Mouse (Mus musculus) CH12.LX (cell line): ENCODE data around the gene Mief2. TPM values are rescaled to one million over a fixed set of nuclear protein-coding genes. Genes with fewer than 3 reads are reported as not detected.

ENCODE experiments used
- DNase-seq: peaks from one replicate; pipeline ENCODE4 v3.0.0-alpha.2; 2013; ENCODE audit errors: extremely low read depth
- H3K27ac ChIP-seq: 2 replicates; pipeline ENCODE4 v1.5.1; 2012; ENCODE audit warnings: low read depth, mild to moderate bottlenecking, control low read depth, moderate library complexity; ENCODE audit not compliant: insufficient read depth
- H3K27me3 ChIP-seq: replicated peaks from 2 replicates; pipeline ENCODE3; 2012; ENCODE audit warnings: inconsistent platforms
- H3K36me3 ChIP-seq, 2 experiments: replicated peaks in 1 of 2; 2 replicates each; pipeline versions ENCODE3 to v1.6.1; 2012; ENCODE audit warnings: inconsistent platforms in 1 of 2, low read length in 1 of 2, mild to moderate bottlenecking in 1 of 2, mixed read lengths in 1 of 2, moderate library complexity in 1 of 2; ENCODE audit not compliant: control insufficient read depth in 1 of 2, insufficient read depth in 1 of 2
- H3K4me1 ChIP-seq, 2 experiments: 2 replicates each; pipeline ENCODE4 v1.6.1; 2012; ENCODE audit warnings: inconsistent platforms in 1 of 2, moderate library complexity in 1 of 2; ENCODE audit not compliant: insufficient read depth in 2 of 2, control insufficient read depth in 1 of 2
- H3K4me2 ChIP-seq: 2 replicates; pipeline ENCODE4 v1.6.1; 2012; ENCODE audit warnings: low read depth, mild to moderate bottlenecking, control low read depth; ENCODE audit not compliant: poor library complexity, insufficient read depth, severe bottlenecking
- H3K4me3 ChIP-seq, 3 experiments: fragments of 150-350 bp in 1 of 3; sonication (generic) in 1 of 3; replicated peaks in 1 of 3; 2 replicates each; pipeline versions ENCODE3 to v1.5.1; 2011 to 2012; ENCODE audit warnings: low read depth in 2 of 3, low read length in 2 of 3, mild to moderate bottlenecking in 2 of 3, moderate library complexity in 2 of 3, control low read depth in 1 of 3, improper control_type of control experiment in 1 of 3, inconsistent platforms in 1 of 3, mixed read lengths in 1 of 3; ENCODE audit not compliant: poor library complexity in 1 of 3
- H3K79me2 ChIP-seq: replicated peaks from 2 replicates; pipeline ENCODE4 v1.6.1; 2012; ENCODE audit warnings: mild to moderate bottlenecking, moderate library complexity; ENCODE audit not compliant: control insufficient read depth, poor library complexity, insufficient read depth, severe bottlenecking; ENCODE audit errors: extremely low read depth
- H3K9ac ChIP-seq: 2 replicates; pipeline ENCODE4 v1.6.1; 2012; ENCODE audit warnings: low read depth, mild to moderate bottlenecking, control low read depth, moderate library complexity; ENCODE audit not compliant: insufficient read depth
- H3K9me3 ChIP-seq: replicated peaks from 2 replicates; pipeline ENCODE3; 2012; ENCODE audit warnings: low read length, inconsistent platforms, mixed read lengths
- BHLHE40 ChIP-seq: IDR thresholded peaks from 2 replicates; pipeline ENCODE4 v1.6.1; 2011; ENCODE audit warnings: mild to moderate bottlenecking, low read depth, low read length, improper control_type of control experiment
- CHD1 ChIP-seq: IDR thresholded peaks from 2 replicates; pipeline ENCODE4 v1.6.1; 2012; ENCODE audit warnings: low read depth, low read length, improper control_type of control experiment, inconsistent platforms
- CHD2 ChIP-seq: IDR thresholded peaks from 2 replicates; pipeline ENCODE4 v1.6.1; 2011; ENCODE audit warnings: low read length, improper control_type of control experiment
- CTCF ChIP-seq, 2 experiments: IDR thresholded peaks in 1 of 2; conservative IDR thresholded peaks in 1 of 2; 2 replicates each; pipeline ENCODE4 v1.5.1; 2011 to 2012; ENCODE audit warnings: low read depth in 2 of 2, low read length in 2 of 2, improper control_type of control experiment in 1 of 2, inconsistent platforms in 1 of 2, mild to moderate bottlenecking in 1 of 2, moderate library complexity in 1 of 2
- E2F4 ChIP-seq: IDR thresholded peaks from 2 replicates; pipeline ENCODE4 v1.6.1; 2011; ENCODE audit warnings: low read depth, low read length, improper control_type of control experiment; ENCODE audit not compliant: insufficient replicate concordance
- ELF1 ChIP-seq: IDR thresholded peaks from 2 replicates; pipeline ENCODE4 v1.6.1; 2014; ENCODE audit warnings: low read depth, mild to moderate bottlenecking, inconsistent platforms, low read length, improper control_type of control experiment
- EP300 ChIP-seq: IDR thresholded peaks from 2 replicates; pipeline ENCODE4 v1.6.1; 2011; ENCODE audit warnings: low read length, improper control_type of control experiment
- ETS1 ChIP-seq: conservative IDR thresholded peaks from 2 replicates; pipeline ENCODE4 v1.6.1; 2012; ENCODE audit warnings: low read depth, mild to moderate bottlenecking, inconsistent platforms, low read length, improper control_type of control experiment, moderate library complexity
- GABPA ChIP-seq: IDR thresholded peaks from 2 replicates; pipeline ENCODE4 v1.6.1; 2012; ENCODE audit warnings: low read depth, low read length, improper control_type of control experiment, inconsistent platforms; ENCODE audit not compliant: insufficient replicate concordance
- HCFC1 ChIP-seq: IDR thresholded peaks from 2 replicates; pipeline ENCODE4 v1.6.1; 2012; ENCODE audit warnings: low read depth, mild to moderate bottlenecking, inconsistent platforms, low read length, improper control_type of control experiment
- IRF4 ChIP-seq: IDR thresholded peaks from 2 replicates; pipeline ENCODE4 v1.6.1; 2014; ENCODE audit warnings: low read depth, mild to moderate bottlenecking, inconsistent platforms, low read length, improper control_type of control experiment
- JUN ChIP-seq: IDR thresholded peaks from 2 replicates; pipeline ENCODE4 v1.6.1; 2011; ENCODE audit warnings: low read depth, mild to moderate bottlenecking, low read length, improper control_type of control experiment, moderate library complexity; ENCODE audit not compliant: insufficient read depth
- JUND ChIP-seq: conservative IDR thresholded peaks from 2 replicates; pipeline ENCODE4 v1.6.1; 2011; ENCODE audit warnings: low read depth, low read length, improper control_type of control experiment
- KAT2A ChIP-seq: IDR thresholded peaks from 2 replicates; pipeline ENCODE4 v1.6.1; 2012; ENCODE audit warnings: low read length, improper control_type of control experiment, inconsistent platforms; ENCODE audit not compliant: insufficient replicate concordance
- MAFK ChIP-seq: IDR thresholded peaks from 2 replicates; pipeline ENCODE4 v1.6.1; 2011; ENCODE audit warnings: low read length, improper control_type of control experiment; ENCODE audit not compliant: insufficient replicate concordance
- MAX ChIP-seq: IDR thresholded peaks from 2 replicates; pipeline ENCODE4 v1.6.1; 2011; ENCODE audit warnings: low read length, improper control_type of control experiment
- MAZ ChIP-seq: IDR thresholded peaks from 2 replicates; pipeline ENCODE4 v1.6.1; 2012; ENCODE audit warnings: low read depth, mild to moderate bottlenecking, inconsistent platforms, low read length, improper control_type of control experiment, moderate library complexity
- MEF2A ChIP-seq: IDR thresholded peaks from 2 replicates; pipeline ENCODE4 v1.6.1; 2014; ENCODE audit warnings: low read depth, mild to moderate bottlenecking, inconsistent platforms, low read length, improper control_type of control experiment, borderline replicate concordance
- MXI1 ChIP-seq: IDR thresholded peaks from 2 replicates; pipeline ENCODE4 v1.6.1; 2011; ENCODE audit warnings: mild to moderate bottlenecking, low read depth, low read length, improper control_type of control experiment
- MYC ChIP-seq: IDR thresholded peaks from 2 replicates; pipeline ENCODE4 v1.6.1; 2011; ENCODE audit warnings: low read depth, mild to moderate bottlenecking, improper control_type of control experiment, low read length
- NELFE ChIP-seq: IDR thresholded peaks from 2 replicates; pipeline ENCODE4 v1.6.1; 2011; ENCODE audit warnings: low read depth, low read length, improper control_type of control experiment
- NRF1 ChIP-seq: IDR thresholded peaks from 2 replicates; pipeline ENCODE4 v1.6.1; 2014; ENCODE audit warnings: low read depth, mild to moderate bottlenecking, inconsistent platforms, low read length, improper control_type of control experiment, moderate library complexity
- PAX5 ChIP-seq: IDR thresholded peaks from 2 replicates; pipeline ENCODE4 v1.6.1; 2012; ENCODE audit warnings: low read length, inconsistent platforms, mixed read lengths
- POLR2A ChIP-seq: IDR thresholded peaks from 2 replicates; pipeline ENCODE4 v1.6.1; 2011; ENCODE audit warnings: low read depth, mild to moderate bottlenecking, improper control_type of control experiment, low read length
- POLR2AphosphoS2 ChIP-seq: IDR thresholded peaks from 2 replicates; pipeline ENCODE4 v1.6.1; 2011; ENCODE audit warnings: low read depth, low read length, improper control_type of control experiment
- RAD21 ChIP-seq: IDR thresholded peaks from 2 replicates; pipeline ENCODE4 v1.6.1; 2011; ENCODE audit warnings: low read depth, mild to moderate bottlenecking, low read length, improper control_type of control experiment, moderate library complexity
- RCOR1 ChIP-seq: conservative IDR thresholded peaks from 2 replicates; pipeline ENCODE4 v1.6.1; 2012; ENCODE audit warnings: low read depth, mild to moderate bottlenecking, inconsistent platforms, low read length, improper control_type of control experiment
- SIN3A ChIP-seq: IDR thresholded peaks from 2 replicates; pipeline ENCODE4 v1.6.1; 2012; ENCODE audit warnings: low read length, improper control_type of control experiment, inconsistent platforms
- SMC3 ChIP-seq: IDR thresholded peaks from 2 replicates; pipeline ENCODE4 v1.6.1; 2011; ENCODE audit warnings: low read depth, low read length, improper control_type of control experiment
- TBP ChIP-seq: conservative IDR thresholded peaks from 2 replicates; pipeline ENCODE4 v1.6.1; 2011; ENCODE audit warnings: low read depth, low read length, improper control_type of control experiment
- TCF12 ChIP-seq: IDR thresholded peaks from 2 replicates; pipeline ENCODE4 v1.6.1; 2014; ENCODE audit warnings: low read depth, mild to moderate bottlenecking, inconsistent platforms, low read length, improper control_type of control experiment
- UBTF ChIP-seq: IDR thresholded peaks from 2 replicates; pipeline ENCODE4 v1.6.1; 2012; ENCODE audit warnings: low read depth, mild to moderate bottlenecking, inconsistent platforms, low read length, improper control_type of control experiment, moderate library complexity
- USF1 ChIP-seq: IDR thresholded peaks from 2 replicates; pipeline ENCODE4 v1.6.1; 2014; ENCODE audit warnings: low read depth, mild to moderate bottlenecking, inconsistent platforms, low read length, improper control_type of control experiment
- USF2 ChIP-seq: conservative IDR thresholded peaks from 2 replicates; pipeline ENCODE4 v1.6.1; 2011; ENCODE audit warnings: low read depth, low read length, improper control_type of control experiment
- ZC3H11A ChIP-seq: IDR thresholded peaks from 2 replicates; pipeline ENCODE4 v1.6.1; 2012; ENCODE audit warnings: low read depth, mild to moderate bottlenecking, inconsistent platforms, low read length, improper control_type of control experiment
- ZKSCAN1 ChIP-seq: IDR thresholded peaks from 2 replicates; pipeline ENCODE4 v1.6.1; 2012; ENCODE audit warnings: low read depth, inconsistent platforms, low read length, improper control_type of control experiment, borderline replicate concordance
- ZMIZ1 ChIP-seq: IDR thresholded peaks from 2 replicates; pipeline ENCODE4 v1.6.1; 2012; ENCODE audit warnings: low read depth, mild to moderate bottlenecking, inconsistent platforms, low read length, improper control_type of control experiment
- ZNF384 ChIP-seq: IDR thresholded peaks from 2 replicates; pipeline ENCODE4 v1.6.1; 2012; ENCODE audit warnings: low read depth, low read length, improper control_type of control experiment, inconsistent platforms
- dilution Hi-C: fragments of 300-500 bp; cut with MboI; formaldehyde crosslinking; loops from 2 replicates; pipeline ENCODE4 v1.14.3; 2020; ENCODE audit warnings: low sequenced_read_pairs; ENCODE audit not compliant: extremely low pct_unique_long_range_greater_than_20kb, extremely low pct_ligation_motif_present
- in situ Hi-C: fragments of 300-500 bp; cut with MboI; formaldehyde crosslinking; loops from 3 replicates; pipeline ENCODE4 v1.14.3; 2019; ENCODE audit warnings: low sequenced_read_pairs, low pct_ligation_motif_present, low pct_unique_long_range_greater_than_20kb, mixed read lengths
- polyA plus RNA-seq: library from polyadenylated mRNA; unstranded; fragments of >175 nt; gene quantifications from 2 replicates; pipeline ENCODE4 v1.2.1, GENCODE M21; 2012; ENCODE audit warnings: low read depth; ENCODE audit not compliant: insufficient read length
- total RNA-seq, 2 experiments: library from RNA; depleted of rRNA; stranded (reverse); fragments of 300-350 nt in 1 of 2; fragments of >200 nt in 1 of 2; gene quantifications; 2 replicates each; pipeline ENCODE4 v1.2.3; 2012 to 2014

The Mief2 gene
- total and polyA plus RNA-seq, 3 experiments = 6.8 to 12.7 (median 10.9) TPM

DNA sequence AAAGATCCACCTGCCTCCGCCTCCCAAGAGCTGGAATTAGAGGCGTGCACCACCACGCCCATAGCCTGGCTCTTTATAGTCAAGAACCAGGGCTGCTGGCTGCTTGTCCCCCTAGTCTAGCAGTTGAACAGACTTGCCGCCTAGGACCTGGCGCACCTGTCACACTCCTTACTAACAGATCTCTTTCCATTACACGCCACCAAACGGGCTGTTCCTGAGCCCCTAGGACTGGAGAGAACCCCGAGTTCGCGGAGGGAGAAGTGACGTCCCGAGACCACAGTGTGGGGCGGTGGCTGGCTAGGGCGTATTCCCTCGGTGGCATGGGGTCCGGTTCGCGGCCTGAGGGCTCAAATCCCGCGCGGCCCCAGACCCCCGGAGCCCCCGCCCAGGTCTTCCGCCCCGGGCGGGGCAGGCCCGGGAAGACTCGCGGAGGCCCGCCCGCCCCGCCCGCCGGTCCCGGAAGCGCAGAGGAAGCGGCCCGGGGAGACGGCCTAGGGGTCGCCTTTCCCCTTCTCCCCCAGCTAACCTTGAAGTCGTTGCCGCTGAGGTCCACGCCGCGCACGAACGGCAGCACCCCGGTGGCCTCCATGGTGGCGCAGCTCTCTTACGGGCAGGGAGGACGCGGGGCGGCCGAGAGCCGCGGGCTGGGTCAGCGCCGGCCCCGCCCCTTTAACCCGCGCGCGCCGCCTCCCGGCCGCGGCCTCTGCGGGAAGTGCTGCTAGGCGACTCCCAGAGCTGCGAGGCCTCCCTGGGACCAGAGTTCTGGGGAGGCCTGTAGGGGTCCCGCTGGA is 1.4 kb upstream of the Mief2 start, which contains the start of gene Flii:
Gene Flii, minus strand, starts transcription at position 663 of the 791 bp plus-strand sequence.
- Histone ChIP-seq H3K36me3 (peaks cover 43 to 54% of the 10 kb centered on the region in 2 experiments), H3K4me3 (peak within 1 kb of the TSS; percentile 57 to 96 (median 72)), H3K79me2 (peaks cover 6% of the 10 kb centered on the region; the same call in 1 of the 2 replicates), H3K27me3 (no peaks in the 10 kb centered on the region), H3K4me1 (peaks cover 11 to 39% of the 10 kb centered on the region in 2 experiments), H3K27ac (peak within 1 kb of the TSS; percentile 60), H3K4me2 (peak within 1 kb of the TSS; percentile 83), H3K9me3 (no peaks in the 10 kb centered on the region), H3K9ac (peak within 1 kb of the TSS; percentile 83)
- dilution Hi-C loops (no loop called here), in situ Hi-C loops (no loop called here)
- TF ChIP-seq POLR2A (peak; percentile 86), USF1 (no peak), CHD2 (no peak; the same call in 1 of the 2 replicates), E2F4 (no peak), SMC3 (peak; percentile 40), ZMIZ1 (no peak), NRF1 (peak; percentile 55), MEF2A (0 out of 2 replicates have a peak, but pooled peaks have one; percentile 21), JUN (no peak), BHLHE40 (no peak), UBTF (peak; percentile 83; the same call in 1 of the 2 replicates), KAT2A (no peak), CHD1 (no peak), MAFK (no peak), MYC (peak; percentile 34; the same call in 1 of the 2 replicates), EP300 (no peak), MAX (no peak), NELFE (peak; percentile 72; the same call in 1 of the 2 replicates), ZC3H11A (no peak), MXI1 (peak; percentile 77), PAX5 (no peak), ZKSCAN1 (no peak), RCOR1 (no peak), SIN3A (peak; percentile 65), TCF12 (peak; percentile 62; the same call in 1 of the 2 replicates), TBP (no peak), USF2 (no peak), JUND (no peak), GABPA (no peak), IRF4 (no peak), CTCF (conservative IDR thresholded peaks at IDR 0.05 in 1 of 2, IDR thresholded peaks at IDR 0.05 in 1 of 2; ENCODE audit: low read depth in 2 of 2, low read length in 2 of 2) (peak in 1 of 2 experiments; percentile 76; a peak in 2 of 4 replicates), ELF1 (peak; percentile 87), ZNF384 (no peak), POLR2AphosphoS2 (no peak), HCFC1 (peak; percentile 18; the same call in 1 of the 2 replicates), ETS1 (no peak), RAD21 (no peak; the same call in 1 of the 2 replicates), MAZ (peak; percentile 62)
- DNase-seq = peak; percentile 71
